Mouse (Mus musculus): ENCODE results near the gene Cxcl10. TPM values are rescaled to one million over a fixed set of nuclear protein-coding genes. Genes with fewer than 3 reads are reported as not detected.

Gene Cxcl10
- total RNA-seq, 2 experiments from 2014 or later: 0.80 TPM; not detected in 1

DNA sequence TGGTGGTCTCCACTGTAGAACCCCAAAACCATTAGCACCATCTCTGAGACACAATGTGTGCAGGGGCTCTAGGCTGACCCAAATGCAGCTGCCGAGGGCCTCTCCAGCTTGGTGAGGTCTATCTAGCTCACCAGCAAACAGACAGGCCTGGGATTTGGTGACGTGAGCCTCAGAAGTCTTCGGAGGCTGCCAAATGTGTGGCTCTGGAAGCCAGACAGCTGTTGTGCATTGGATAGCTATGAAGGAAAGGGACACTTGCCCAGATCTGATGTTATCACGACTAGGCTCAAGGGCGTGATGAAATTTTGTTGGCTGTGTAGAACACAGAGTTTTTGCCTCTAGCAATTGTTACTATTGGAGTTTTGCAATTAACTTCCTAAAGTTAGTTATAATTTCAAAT is 25.4 kb downstream of the Cxcl10 start:
- intact Hi-C loops (cut with DNase I): loop anchor here (2.0 kb wide), 1 partner anchor 30 kb away; no protein-coding TSS in a partner anchor
- DNase-seq: peak; percentile 73 to 79

DNA sequence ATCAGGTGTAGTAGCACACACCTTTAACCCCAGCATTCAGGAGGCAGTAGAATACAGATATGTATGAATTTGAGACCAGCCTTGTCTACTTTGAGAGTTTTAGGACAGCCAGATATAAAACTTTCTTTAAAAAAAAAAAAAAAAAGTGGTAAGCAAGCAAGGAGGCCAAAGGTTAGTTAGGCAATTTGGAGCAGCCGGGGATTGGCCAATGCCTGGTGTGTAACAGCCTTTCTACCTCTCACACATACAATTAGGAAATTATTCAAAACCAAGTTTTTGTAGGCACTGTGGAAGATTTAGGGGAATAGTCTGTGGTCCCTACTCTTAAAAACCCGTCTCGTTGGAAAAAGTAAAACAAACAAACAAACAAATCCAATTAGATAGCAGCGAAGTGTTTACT is 26.1 kb downstream of the Cxcl10 start:
- intact Hi-C loops (cut with DNase I): loop anchor here (2.0 kb wide), 1 partner anchor 30 kb away; no protein-coding TSS in a partner anchor
- no peak for DNase-seq

DNA sequence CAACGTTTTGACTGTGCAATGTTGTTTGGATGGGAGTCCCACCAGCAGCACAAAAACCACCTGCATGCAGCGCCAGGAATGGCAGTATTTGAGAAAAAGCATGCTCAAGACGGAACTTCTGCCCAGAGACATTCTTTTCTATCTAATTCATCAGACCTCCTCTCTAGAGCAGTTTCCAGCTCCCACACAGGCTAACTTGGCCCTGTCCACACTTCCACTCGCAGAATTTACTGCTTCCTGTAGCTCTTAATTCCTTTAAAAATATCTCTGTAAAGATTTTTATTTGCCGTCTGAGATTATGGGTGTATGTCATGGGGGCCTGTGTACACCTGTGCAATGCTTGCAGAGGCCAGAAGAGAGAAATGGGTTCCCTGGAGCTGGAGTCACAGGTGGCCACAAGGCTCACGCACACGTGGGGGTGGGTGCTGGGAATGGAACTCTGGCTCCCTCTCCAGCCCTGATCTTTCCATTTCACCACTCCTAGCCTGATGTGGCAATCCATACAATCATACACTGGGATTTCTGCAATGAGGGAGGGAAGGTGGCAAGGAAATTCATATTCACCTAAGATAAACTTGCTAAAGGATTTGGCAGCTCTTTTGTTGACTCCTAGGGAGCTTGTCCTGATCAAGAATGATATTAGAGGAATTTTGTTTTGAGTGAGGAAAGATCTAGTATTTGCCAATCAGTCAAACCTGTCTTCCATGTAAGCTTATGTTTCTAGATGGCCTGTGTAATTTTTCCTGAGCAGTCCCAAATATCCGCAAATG is 26.9 kb downstream of the Cxcl10 start:
- DNase-seq: no peak
- intact Hi-C loops (cut with DNase I): loop anchor here (2.0 kb wide), 1 partner anchor 31 kb away; no protein-coding TSS in a partner anchor

DNA sequence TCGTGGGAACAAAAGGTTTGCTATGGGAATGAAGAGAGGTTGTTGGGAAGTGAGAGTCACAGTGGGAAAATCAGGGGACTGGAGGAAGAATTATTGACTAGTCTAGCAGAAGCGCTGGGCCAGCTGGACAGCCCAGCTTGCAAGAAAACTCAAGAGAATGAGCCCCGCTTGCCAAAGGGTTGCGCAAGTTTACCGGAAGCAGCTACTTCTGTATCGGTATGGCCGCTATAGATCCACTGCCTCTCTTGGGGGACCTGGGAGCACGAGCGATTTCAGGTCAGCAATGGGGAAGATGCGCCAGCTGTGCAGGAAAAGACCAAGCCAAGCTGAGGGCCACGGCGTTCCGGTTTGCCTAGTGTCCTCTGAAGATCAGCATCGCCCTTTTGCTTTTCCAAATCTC is 30.1 kb downstream of the Cxcl10 start:
- no peak for DNase-seq
- intact Hi-C loops (cut with DNase I): no loop called here

DNA sequence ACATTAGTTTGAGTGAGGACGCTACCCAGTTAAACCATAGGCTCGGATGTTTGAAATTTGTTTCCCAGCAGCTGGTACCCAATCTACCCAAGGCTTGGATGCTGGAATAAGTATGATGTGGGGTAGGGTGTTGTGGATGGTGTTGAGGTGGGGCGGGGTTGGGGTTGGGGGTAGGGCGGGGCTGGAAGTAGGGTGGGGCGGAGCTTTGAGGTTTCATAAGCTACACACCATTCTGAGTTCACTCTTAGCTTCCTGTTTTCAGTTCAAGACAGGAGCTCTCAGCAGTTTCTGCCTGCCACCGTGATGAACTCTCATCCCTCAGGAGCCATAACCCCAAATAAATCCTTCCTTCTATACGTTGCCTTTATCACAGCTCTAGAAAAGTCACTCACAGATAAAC is 30.6 kb downstream of the Cxcl10 start:
- intact Hi-C loops (cut with DNase I): no loop called here
- no peak for DNase-seq

DNA sequence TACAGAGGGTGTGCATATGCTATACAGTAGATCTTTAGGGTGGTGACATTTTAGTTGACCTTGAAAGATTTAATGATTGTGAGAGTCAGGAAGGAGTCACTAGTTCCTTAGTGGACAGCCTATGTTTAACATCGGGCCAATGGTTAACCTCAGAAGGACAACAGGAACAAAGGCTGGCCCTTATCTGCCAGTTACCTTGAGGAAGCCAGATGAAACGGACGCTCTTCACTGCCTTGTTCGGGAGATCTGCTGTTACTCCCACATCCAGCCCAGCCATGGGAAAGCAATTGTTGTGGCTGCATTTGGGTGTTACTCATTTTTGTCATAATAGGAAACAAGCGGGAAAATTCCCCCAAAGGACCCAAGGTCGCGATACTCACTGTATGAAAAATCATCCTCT is 34.9 kb downstream of the Cxcl10 start:
- no peak for DNase-seq
- intact Hi-C loops (cut with DNase I): loop anchor here (5.0 kb wide), 1 partner anchor 194 kb away; the partner anchor contains the start of gene Scarb2

DNA sequence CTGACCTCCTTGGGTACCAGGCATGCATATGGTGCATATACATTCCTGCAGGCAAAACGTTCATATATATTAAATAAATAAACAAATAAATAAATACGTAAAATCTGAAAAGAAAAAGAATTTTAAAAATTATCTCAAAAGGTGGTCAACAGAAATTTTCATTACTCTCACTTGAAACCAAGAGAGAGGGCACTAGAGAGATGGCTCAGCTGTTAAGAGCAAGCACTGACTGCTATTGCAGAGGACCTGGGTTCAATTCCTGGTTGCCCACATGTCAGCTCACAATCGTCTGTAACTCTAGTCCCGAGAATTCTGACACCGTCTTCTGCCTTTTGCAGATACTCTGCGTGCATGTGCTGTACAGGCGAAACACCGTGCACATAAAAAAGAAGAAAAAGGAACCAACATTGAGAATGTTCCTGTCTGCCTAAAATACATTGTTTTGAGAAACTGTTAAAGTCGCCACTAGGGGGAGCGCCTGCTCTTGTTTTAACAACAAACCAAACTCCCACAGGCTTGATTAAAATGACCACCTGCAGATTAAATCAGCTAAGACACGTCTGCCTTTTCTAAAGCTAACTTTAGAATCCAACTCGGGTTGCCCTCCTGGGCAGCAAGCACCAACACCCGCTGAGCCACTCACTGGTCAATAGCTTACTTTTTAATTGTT is 36.5 kb downstream of the Cxcl10 start:
- peak; percentile 85 to 91 for DNase-seq
- intact Hi-C loops (cut with DNase I): loop anchor here (1.0 to 5.0 kb wide), 2 partner anchors 69 to 195 kb away; partner anchors contain the start of gene Scarb2

DNA sequence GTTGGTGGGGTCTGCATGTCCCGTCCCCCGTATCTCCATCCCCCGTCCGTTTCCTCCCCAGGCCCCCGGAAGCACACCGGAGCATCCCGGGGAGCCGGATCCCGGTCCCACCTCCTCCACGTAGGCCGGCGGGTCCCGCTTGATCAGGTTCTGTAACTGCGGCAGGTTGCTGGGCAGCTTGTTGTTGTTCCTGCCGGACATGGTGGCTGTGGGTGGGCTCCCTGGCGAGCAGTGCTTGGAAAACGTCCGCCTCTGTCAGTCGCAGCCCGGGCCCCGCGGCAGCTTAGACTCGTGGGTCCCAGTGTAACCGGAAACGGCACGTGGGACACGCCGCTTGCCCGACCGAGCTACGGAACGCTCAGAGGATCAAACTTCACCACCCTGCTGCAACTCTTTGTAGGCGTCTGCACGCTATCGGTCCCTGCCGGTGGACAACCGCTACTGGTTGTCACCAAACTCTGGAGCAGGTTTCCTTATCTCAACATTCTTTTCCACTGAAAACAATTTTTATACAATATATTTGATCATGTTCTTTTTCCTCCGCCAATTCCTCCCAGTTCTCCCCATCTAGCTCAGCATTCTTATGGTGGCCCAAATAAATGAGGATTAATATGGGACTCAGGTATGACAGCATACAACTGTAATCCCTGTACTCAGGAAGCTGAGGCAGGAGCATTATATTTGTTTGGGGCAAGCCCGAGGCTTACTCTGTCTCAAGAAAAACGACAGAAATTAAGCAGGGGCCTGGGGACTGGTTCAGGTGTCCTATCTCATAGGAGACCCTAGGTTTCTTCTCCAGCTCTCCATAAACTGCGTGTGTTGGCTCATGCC is 38.8 kb downstream of the Cxcl10 start, which contains the start of gene Sdad1:
TSS of gene Sdad1 (minus strand) at position 799 of the 831 bp plus-strand sequence.
- intact Hi-C loops (cut with DNase I): loop anchor here (1.0 to 5.0 kb wide), 2 partner anchors 88 to 197 kb away; partner anchors contain the start of gene Scarb2
- peak; percentile 86 to 93 for DNase-seq

DNA sequence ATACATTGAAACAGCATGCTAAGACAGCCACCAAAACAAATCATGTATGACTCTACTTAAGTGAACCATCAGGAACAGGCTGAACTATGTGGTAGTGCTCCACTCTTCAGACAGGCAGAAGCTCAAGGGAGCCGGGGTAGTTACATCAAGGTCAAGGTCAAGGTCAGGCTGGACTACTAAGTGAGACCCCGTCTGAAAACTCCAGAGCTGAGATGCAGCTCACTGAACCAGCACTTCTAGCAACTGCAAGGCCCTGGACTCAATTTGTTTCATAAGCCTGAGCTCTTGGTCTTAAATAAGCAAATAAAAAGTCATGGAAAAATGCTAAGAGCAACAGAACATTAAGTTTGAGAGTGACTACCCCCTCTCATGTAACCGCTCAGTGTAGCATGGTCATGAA is 44.4 kb downstream of the Cxcl10 start:
- no peak for DNase-seq
- intact Hi-C loops (cut with DNase I): no loop called here

DNA sequence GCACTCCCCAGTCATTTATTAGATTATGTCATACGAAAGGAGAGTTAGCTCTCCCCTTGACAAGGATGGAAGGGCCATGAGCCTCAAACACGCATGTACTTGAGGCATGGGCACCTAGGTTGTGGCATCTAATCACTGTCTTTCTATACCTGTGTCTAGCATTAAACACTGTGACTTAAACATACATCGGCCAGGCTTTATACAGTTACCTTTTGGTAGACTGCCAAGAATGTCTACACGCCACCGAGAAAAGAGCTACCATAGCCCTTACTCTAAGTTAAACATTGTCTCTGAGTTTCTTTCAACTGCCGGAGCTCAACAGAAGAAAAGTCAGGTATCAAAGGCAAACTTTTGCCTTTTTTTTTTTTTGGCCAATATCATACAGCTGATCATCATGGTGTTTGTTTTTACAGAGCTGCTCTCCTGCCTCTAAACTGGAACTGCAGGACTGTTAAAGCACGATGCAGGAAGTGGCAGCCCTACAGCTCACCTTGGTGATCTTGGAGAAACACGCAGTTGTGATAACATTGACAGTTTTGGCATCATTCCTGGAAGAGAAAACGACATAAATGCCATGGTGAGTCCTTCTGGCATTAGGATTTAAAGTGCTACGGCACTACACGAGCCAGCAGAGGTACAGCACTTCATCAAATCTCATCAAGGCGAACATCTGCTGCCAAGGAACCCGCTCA is 46.4 kb downstream of the Cxcl10 start:
- no peak for DNase-seq
- intact Hi-C loops (cut with DNase I): no loop called here

Other genes starting within 250 kb of the Cxcl10 start
- gene Uso1, start 211.0 kb downstream of the Cxcl10 start, total RNA-seq (2021): 10 to 100 TPM; 36.8 to 38.2 TPM
- not detected for gene U90926, start 133.5 kb downstream of the Cxcl10 start, total RNA-seq (2021)
- gene Ppef2, start 92.6 kb downstream of the Cxcl10 start, total RNA-seq (2021): not detected
- gene Naaa, start 70.7 kb downstream of the Cxcl10 start, total RNA-seq (2021): 10 to 100 TPM; 11.1 to 12.4 TPM
- gene Sdad1, start 38.4 kb downstream of the Cxcl10 start, total RNA-seq (2021): 10 to 100 TPM; 12.4 to 13.9 TPM
- under 1 TPM; 0.57 to 0.88 TPM for gene Cxcl9, start 20.8 kb downstream of the Cxcl10 start, total RNA-seq (2021)
- gene Art3, start 17.1 kb downstream of the Cxcl10 start, total RNA-seq (2021): 100 to 1,000 TPM; 620 to 781 TPM
- 10 to 100 TPM; 15.8 to 17.0 TPM for gene Nup54, start 86.3 kb upstream of the Cxcl10 start, total RNA-seq (2021)
- gene Scarb2, start 157.9 kb upstream of the Cxcl10 start, total RNA-seq (2021): 10 to 100 TPM; 71.5 to 72.9 TPM
- not detected for gene Fam47e, start 206.2 kb upstream of the Cxcl10 start, total RNA-seq (2021)

Measured in heart, postnatal 14 days (tissue).